Mouse (Mus musculus) bone marrow, adult 2 months (tissue): ENCODE results near the gene Rtp3. TPM values are rescaled to one million over a fixed set of nuclear protein-coding genes. Genes with fewer than 3 reads are reported as not detected.

Experiments
- H3K27ac ChIP-seq: fragments of 200-500 bp; 2 replicates; pipeline ENCODE4 v1.5.1; 2012; ENCODE audit warnings: low read depth, mild to moderate bottlenecking, control low read depth, inconsistent platforms, low read length; ENCODE audit not compliant: control insufficient read depth, poor library complexity, insufficient read depth
- H3K4me1 ChIP-seq: fragments of 200-500 bp; 2 replicates; pipeline ENCODE4 v1.6.1; 2011; ENCODE audit warnings: low read length; ENCODE audit not compliant: control insufficient read depth, insufficient read depth
- H3K4me3 ChIP-seq: fragments of 200-500 bp; replicated peaks from 2 replicates; pipeline ENCODE3; 2011; ENCODE audit warnings: mild to moderate bottlenecking, low read depth, low read length, control low read depth; ENCODE audit not compliant: control insufficient read depth
- CTCF ChIP-seq: fragments of 200-500 bp; IDR thresholded peaks from 2 replicates; pipeline ENCODE4 v1.5.1; 2011; ENCODE audit warnings: low read length, control low read depth; ENCODE audit not compliant: control insufficient read depth, insufficient read depth
- POLR2A ChIP-seq: fragments of 200-500 bp; IDR thresholded peaks from 2 replicates; pipeline ENCODE4 v1.6.1; 2011; ENCODE audit warnings: low read depth, mild to moderate bottlenecking, control low read depth, low read length, borderline replicate concordance; ENCODE audit not compliant: control insufficient read depth
- WGBS: fragments of 180-500 bp; shearing (Covaris S2); methylation state at CpG from one replicate; pipeline ENCODE4 v1.1.7; 2018; 5-methylcytosine and 5-hydroxymethylcytosine counted together
- polyA plus RNA-seq: library from polyadenylated mRNA; stranded (reverse); fragments of >200 nt; gene quantifications from 2 replicates; pipeline ENCODE4 v1.2.4, GENCODE M21; 2011; ENCODE audit warnings: low replicate concordance; ENCODE audit not compliant: missing spikeins, insufficient read depth, insufficient read length

The Rtp3 gene
- polyA plus RNA-seq, 1 experiment: 0.75 TPM

- H3K4me1 ChIP-seq: peaks cover 11% of the 10 kb centered on the region; the same call in 1 of the 2 replicates
- H3K4me3 ChIP-seq: no peak overlapping the region
- no peak overlapping the region for H3K27ac ChIP-seq
- 71% methylated on average over 2 of the region's 2 CpGs for WGBS
- TF ChIP-seq CTCF (no peak), POLR2A (no peak)
Measured at GRCm38 (mm10) chr9:111006544-111006943, 16.2 kb upstream of the Rtp3 start.

DNA sequence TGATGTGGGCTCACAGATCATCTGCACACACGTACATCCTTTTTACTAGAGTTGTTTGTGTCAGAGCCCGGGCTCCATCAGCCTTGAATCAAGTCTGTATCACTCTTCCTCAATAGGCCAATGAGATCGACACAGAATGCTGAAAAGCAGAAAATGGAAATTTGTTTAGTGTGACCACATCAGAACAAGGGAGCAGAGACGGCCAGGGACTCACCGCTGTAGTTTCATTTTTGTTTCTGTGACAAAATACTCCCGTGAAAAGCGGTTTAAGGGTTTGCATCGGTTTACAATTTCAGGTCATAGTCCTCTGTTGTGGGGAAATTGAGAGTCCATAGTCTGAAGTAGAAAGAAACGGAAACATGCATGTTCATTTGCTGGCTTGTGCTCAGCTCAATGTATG lies 12.9 kb upstream of the Rtp3 start:
- Histone ChIP-seq H3K4me1 (peaks cover 10% of the 10 kb centered on the region), H3K4me3 (no peak overlapping the region), H3K27ac (no peak overlapping the region)
- 79% methylated on average over 9 of the region's 9 CpGs for WGBS
- TF ChIP-seq CTCF (no peak), POLR2A (no peak)

GRCm38 (mm10) chr9:111001621-111002020 lies 11.2 kb upstream of the Rtp3 start:
- Histone ChIP-seq H3K4me1 (peaks cover 10% of the 10 kb centered on the region), H3K27ac (no peak overlapping the region), H3K4me3 (no peak overlapping the region)
- TF ChIP-seq CTCF (no peak), POLR2A (no peak)
- 88% methylated on average over 12 of the region's 12 CpGs for WGBS

- 80% methylated on average over 10 of the region's 10 CpGs for WGBS
- Histone ChIP-seq H3K4me3 (no peak overlapping the region), H3K27ac (no peak overlapping the region), H3K4me1 (peaks cover 5% of the 10 kb centered on the region)
- TF ChIP-seq CTCF (no peak), POLR2A (no peak)
Measured at GRCm38 (mm10) chr9:110999856-111000255, 9.5 kb upstream of the Rtp3 start.

GRCm38 (mm10) chr9:110999056-110999455 lies 8.7 kb upstream of the Rtp3 start:
- H3K27ac ChIP-seq: peak overlapping the region; percentile 74
- 37% methylated on average over 2 of the region's 2 CpGs for WGBS

GRCm38 (mm10) chr9:110997245-110997644 lies 6.9 kb upstream of the Rtp3 start:
- H3K27ac ChIP-seq: no peak overlapping the region
- peak; percentile 98 for TF ChIP-seq CTCF
- no peak for TF ChIP-seq POLR2A
- peaks cover 4% of the 10 kb centered on the region for H3K4me1 ChIP-seq
- H3K4me3 ChIP-seq: no peak overlapping the region
- WGBS: 2% methylated on average over 5 of the region's 5 CpGs

More at GRCm38 (mm10) chr9:110999056-110999455, 8.7 kb upstream of the Rtp3 start:
- no peak for TF ChIP-seq POLR2A
- no peak for TF ChIP-seq CTCF
- peaks cover 4% of the 10 kb centered on the region for H3K4me1 ChIP-seq
- no peak overlapping the region for H3K4me3 ChIP-seq

- Histone ChIP-seq H3K4me3 (peak overlapping the region; percentile 55), H3K27ac (peak overlapping the region; percentile 35; the same call in 1 of the 2 replicates), H3K4me1 (peaks cover 4% of the 10 kb centered on the region)
- 13% methylated on average over 13 of the region's 13 CpGs for WGBS
- no peak for TF ChIP-seq POLR2A
- TF ChIP-seq CTCF: no peak; the same call in 1 of the 2 replicates
Measured at GRCm38 (mm10) chr9:110994716-110995172, 4.4 kb upstream of the Rtp3 start.

- 64% methylated on average over 3 of the region's 3 CpGs for WGBS
- H3K4me3 ChIP-seq: no peak overlapping the region
- H3K27ac ChIP-seq: no peak overlapping the region
- peaks cover under 1% of the 10 kb centered on the region; the same call in 1 of the 2 replicates for H3K4me1 ChIP-seq
- no peak for TF ChIP-seq POLR2A
- TF ChIP-seq CTCF: no peak
Measured at GRCm38 (mm10) chr9:110993281-110993709, 2.9 kb upstream of the Rtp3 start.

GRCm38 (mm10) chr9:110989543-110989942 lies 840 bp downstream of the Rtp3 start:
- 91% methylated on average over 2 of the region's 2 CpGs for WGBS
- H3K27ac ChIP-seq: no peak overlapping the region
- H3K4me3 ChIP-seq: no peak overlapping the region
- TF ChIP-seq POLR2A: no peak
- TF ChIP-seq CTCF: no peak
- H3K4me1 ChIP-seq: no peaks in the 10 kb centered on the region; the same call in 1 of the 2 replicates
